Mouse (Mus musculus) frontal cortex, adult (tissue): ENCODE results near the gene Bcr.
"Not testable (repeated sequence)": the region's sequence is repeated elsewhere in the genome, so short reads cannot be mapped to it uniquely, and the experiment has no call there.

Experiments
- ATAC-seq: cut with Nextera tagmentation; 2 replicates; pipeline ENCODE4 v1.9.2; 2017; ENCODE audit warnings: mild to moderate bottlenecking, moderate library complexity, mixed read lengths; ENCODE audit not compliant: low TSS enrichment

Bcr gene

DNA sequence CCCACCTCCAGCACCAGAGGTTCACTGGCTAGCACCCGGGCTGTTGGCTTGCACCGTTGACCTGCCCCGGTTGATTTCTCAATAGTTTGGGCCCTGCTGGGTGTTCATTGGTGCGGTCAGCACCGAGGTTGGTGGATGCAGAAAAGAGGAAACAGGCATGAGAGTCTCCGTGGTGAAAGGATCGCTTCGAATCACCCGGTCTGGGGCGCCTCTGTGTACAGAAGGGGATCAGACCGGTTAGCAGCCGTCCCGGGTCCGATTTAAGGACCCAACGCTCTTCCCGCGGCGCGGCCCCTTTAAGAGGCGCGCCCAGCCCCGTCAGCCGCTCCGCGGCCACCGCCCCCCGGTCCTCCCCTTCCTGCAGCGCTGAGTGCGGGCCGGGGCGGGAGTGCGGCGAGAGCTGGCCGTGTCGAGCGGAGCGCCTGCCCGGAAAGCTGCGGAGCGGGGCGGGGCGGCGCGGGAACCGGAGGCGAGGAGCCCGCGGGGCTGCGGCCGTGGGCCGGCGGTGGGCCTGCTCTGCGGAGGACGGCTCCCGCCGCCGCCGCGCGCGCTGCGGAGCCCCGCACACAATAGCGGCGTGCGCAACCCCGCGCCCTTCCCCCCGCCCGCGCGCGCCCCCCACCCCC is at the start of gene Bcr:
Gene Bcr (plus strand): TSS at position 376 of the 626 bp plus-strand sequence.
- peak; percentile 79 for ATAC-seq

DNA sequence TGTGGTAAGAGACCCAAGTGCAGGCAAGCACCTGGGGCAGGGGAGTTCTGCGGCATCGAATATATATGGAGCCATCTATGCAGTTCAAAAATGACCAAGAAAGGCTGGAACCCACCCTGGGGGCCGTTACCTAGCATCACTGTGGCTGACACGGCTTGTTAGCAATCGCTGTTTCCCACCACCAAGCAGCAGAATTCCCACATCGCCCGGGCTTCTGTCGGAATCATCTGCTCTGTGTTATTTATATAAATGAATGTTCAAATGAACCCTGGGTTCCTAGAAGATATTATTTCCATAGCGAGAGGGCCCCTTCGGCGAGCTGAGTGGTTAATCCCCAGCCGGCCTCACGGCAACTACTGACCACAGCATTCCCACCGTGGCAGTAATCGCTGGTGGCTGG is 49.7 kb upstream of the Bcr start:
- no peak for ATAC-seq

GRCm38 (mm10) chr10:75015465-75015864 is 44.9 kb upstream of the Bcr start:
- ATAC-seq, result no peak

DNA sequence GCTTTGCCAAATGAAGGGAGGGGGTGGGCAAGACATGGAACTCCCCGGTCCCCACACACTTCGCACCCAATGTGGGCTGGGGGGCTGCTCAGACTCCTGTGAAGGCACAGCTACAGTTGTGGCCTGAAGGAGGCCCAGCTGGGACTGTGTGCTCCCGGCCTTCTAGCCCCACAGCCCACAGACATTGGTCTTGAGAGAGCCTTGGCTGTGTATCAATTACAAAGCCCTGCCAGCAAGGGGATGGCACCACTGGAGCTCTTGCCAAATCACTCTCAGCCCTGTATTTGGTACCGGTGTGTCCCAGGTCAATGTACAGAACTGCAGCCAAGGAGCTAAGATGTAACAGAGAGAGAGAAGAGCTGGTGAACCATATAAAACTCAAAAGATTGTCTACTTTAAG is 43.9 kb upstream of the Bcr start:
- no peak for ATAC-seq

GRCm38 (mm10) chr10:75020271-75020670 is 40.1 kb upstream of the Bcr start:
- ATAC-seq, result no peak

- peak; percentile 80 for ATAC-seq
Observed at GRCm38 (mm10) chr10:75021138-75021537, 39.3 kb upstream of the Bcr start.

- no peak for ATAC-seq
Observed at GRCm38 (mm10) chr10:75026491-75026890, 33.9 kb upstream of the Bcr start.

- ATAC-seq, result no peak
Observed at GRCm38 (mm10) chr10:75028743-75029142, 31.6 kb upstream of the Bcr start.

DNA sequence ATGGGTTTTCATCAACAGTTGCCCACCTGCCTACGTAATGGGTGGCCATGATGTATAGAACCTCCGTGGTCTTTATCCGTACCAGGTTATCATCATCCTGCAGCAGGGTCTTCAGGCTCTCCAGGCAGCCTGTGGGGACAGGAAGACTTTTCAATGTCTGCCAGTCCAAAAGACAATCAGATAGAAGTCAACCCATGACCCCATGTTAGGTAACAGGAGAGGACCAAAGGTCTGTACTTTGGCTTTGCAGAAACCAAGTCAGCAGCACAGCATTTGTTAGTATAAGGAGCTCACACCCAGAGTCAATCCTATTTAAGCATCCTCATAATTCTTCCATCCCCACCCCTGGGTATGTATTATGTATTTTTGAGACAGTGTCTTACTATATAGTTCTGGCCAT is 30.7 kb upstream of the Bcr start:
- ATAC-seq, result no peak

- no peak for ATAC-seq
Observed at GRCm38 (mm10) chr10:75030234-75030633, 30.2 kb upstream of the Bcr start.

- ATAC-seq, result no peak
Observed at GRCm38 (mm10) chr10:75031345-75032114, 28.9 kb upstream of the Bcr start.

DNA sequence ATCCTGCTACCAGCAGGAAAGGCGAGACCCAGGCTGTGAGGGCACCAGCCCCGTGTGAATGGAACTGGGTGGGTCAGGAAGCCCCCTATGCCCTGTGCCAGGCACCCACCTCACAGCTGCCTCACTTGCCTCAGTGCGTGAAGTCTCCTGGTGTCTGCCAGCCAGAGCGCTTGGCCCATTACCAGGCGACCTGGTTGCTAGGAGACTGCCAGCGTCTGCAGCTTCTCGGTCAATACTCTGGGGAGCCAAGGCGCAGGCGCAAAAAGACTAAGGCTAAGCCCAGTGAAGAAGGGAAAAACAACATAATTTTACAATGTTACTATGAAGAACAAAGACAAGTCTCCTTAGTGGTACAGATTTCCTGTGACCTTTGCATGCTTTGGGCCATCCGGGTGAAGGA is 28.0 kb upstream of the Bcr start, which contains the start of gene Rsph14:
Gene Rsph14 (minus strand): TSS at position 192 of the 400 bp plus-strand sequence.
- peak; percentile 58 for ATAC-seq

- peak; percentile 89 for ATAC-seq
Observed at GRCm38 (mm10) chr10:75036883-75037379, 23.5 kb upstream of the Bcr start, which contains the start of gene Rab36. Gene Rab36 (plus strand): TSS chr10:75037058.

GRCm38 (mm10) chr10:75042060-75042459 is 18.3 kb upstream of the Bcr start:
- not testable (repeated sequence) for ATAC-seq

GRCm38 (mm10) chr10:75044459-75044858 is 15.9 kb upstream of the Bcr start:
- ATAC-seq, result no peak

GRCm38 (mm10) chr10:75045831-75046230 is 14.6 kb upstream of the Bcr start:
- ATAC-seq, result no peak

GRCm38 (mm10) chr10:75048711-75049110 is 11.7 kb upstream of the Bcr start:
- ATAC-seq, result no peak

- ATAC-seq, result peak; percentile 6
Observed at GRCm38 (mm10) chr10:75051364-75052074, 8.9 kb upstream of the Bcr start.

GRCm38 (mm10) chr10:75052902-75053301 is 7.5 kb upstream of the Bcr start:
- no peak for ATAC-seq

- ATAC-seq, result no peak
Observed at GRCm38 (mm10) chr10:75053655-75054054, 6.7 kb upstream of the Bcr start.

DNA sequence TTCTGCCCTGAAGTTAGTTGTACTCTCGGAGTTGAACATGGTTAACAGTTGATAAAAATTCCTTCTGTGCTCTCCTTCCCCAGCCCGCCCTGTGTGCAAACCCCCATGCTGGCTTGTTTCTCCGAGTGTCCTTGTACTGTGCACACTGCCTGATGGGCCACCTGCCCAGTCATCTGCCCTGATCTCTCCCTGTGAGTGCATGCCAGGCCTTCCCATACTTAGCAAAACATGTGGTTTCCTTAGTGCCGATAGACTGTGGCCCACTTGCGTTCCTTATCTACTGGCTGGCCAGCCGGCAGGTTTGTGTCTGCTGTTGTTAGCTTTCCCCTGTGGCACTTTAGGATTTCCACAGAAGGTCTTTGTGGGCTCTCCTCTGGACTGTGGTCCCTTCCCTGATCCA is 6.3 kb upstream of the Bcr start:
- ATAC-seq, result no peak

DNA sequence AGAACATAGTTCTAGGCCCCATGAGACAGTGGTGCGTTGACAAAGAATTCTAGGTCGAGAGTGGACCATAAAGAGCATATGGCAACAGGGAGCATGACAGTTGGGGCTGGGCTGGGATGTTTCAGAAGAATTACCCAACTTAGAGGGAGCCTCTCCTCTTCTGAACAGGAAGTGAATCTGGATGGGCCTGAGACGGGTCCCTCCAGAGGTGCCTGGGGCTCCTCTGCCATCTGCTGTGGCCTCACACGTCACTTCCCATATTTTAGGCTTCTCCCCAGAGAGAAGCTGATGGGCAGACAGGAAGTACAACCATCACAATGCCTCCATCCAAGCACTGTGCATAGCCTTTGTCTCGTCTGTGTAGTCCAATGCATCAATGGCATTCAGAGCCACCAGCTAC is 4.7 kb upstream of the Bcr start:
- ATAC-seq, result no peak
